Mouse (Mus musculus): Measurements from ENCODE around the gene Mto1. TPM values are rescaled to one million over a fixed set of nuclear protein-coding genes. Genes with fewer than 3 reads are reported as not detected.

The Mto1 gene
- 23.8 and 25.0 TPM in 2 replicates for polyA plus RNA-seq (2012; rRNA removed)

- TF ChIP-seq CTCF (IDR thresholded peaks at IDR 0.05; ENCODE audit: borderline replicate concordance, extremely low read depth, insufficient read depth, insufficient read length) (no peak), POLR2A (IDR thresholded peaks at IDR 0.05; ENCODE audit: borderline replicate concordance, extremely low read depth, insufficient read depth, insufficient read length, poor library complexity, severe bottlenecking) (peak; percentile 69; the same call in 1 of the 2 replicates)
- peak; percentile 97 for DNase-seq (ENCODE audit: low read depth)
These were observed at the start of gene Mto1, which contains the start of gene Gm17324 for GRCm38 (mm10) chr9:78447973-78448873. Mto1 (plus strand) TSS chr9:78448208. Gm17324 (minus strand) TSS chr9:78448786.

- no peak for DNase-seq (ENCODE audit: low read depth)
- no peak for TF ChIP-seq POLR2A (IDR thresholded peaks at IDR 0.05; ENCODE audit: borderline replicate concordance, extremely low read depth, insufficient read depth, insufficient read length, poor library complexity, severe bottlenecking)
- TF ChIP-seq CTCF (IDR thresholded peaks at IDR 0.05; ENCODE audit: borderline replicate concordance, extremely low read depth, insufficient read depth, insufficient read length) = no peak
These were observed 47.4 kb upstream of the Mto1 start for GRCm38 (mm10) chr9:78400570-78400969.

- DNase-seq (ENCODE audit: low read depth) = no peak
- TF ChIP-seq POLR2A (IDR thresholded peaks at IDR 0.05; ENCODE audit: borderline replicate concordance, extremely low read depth, insufficient read depth, insufficient read length, poor library complexity, severe bottlenecking) (no peak), CTCF (IDR thresholded peaks at IDR 0.05; ENCODE audit: borderline replicate concordance, extremely low read depth, insufficient read depth, insufficient read length) (no peak)
These were observed 46.4 kb upstream of the Mto1 start for GRCm38 (mm10) chr9:78401596-78401995.

GRCm38 (mm10) chr9:78427362-78427781, 20.6 kb upstream of the Mto1 start:
- TF ChIP-seq CTCF (IDR thresholded peaks at IDR 0.05; ENCODE audit: borderline replicate concordance, extremely low read depth, insufficient read depth, insufficient read length) (no peak), POLR2A (IDR thresholded peaks at IDR 0.05; ENCODE audit: borderline replicate concordance, extremely low read depth, insufficient read depth, insufficient read length, poor library complexity, severe bottlenecking) (no peak)
- DNase-seq (ENCODE audit: low read depth) = peak; percentile 7

GRCm38 (mm10) chr9:78428185-78428584, 19.8 kb upstream of the Mto1 start:
- no peak for DNase-seq (ENCODE audit: low read depth)
- TF ChIP-seq POLR2A (IDR thresholded peaks at IDR 0.05; ENCODE audit: borderline replicate concordance, extremely low read depth, insufficient read depth, insufficient read length, poor library complexity, severe bottlenecking) (no peak), CTCF (IDR thresholded peaks at IDR 0.05; ENCODE audit: borderline replicate concordance, extremely low read depth, insufficient read depth, insufficient read length) (no peak)

GRCm38 (mm10) chr9:78428870-78429432, 19.1 kb upstream of the Mto1 start:
- DNase-seq (ENCODE audit: low read depth) = no peak
- TF ChIP-seq CTCF (IDR thresholded peaks at IDR 0.05; ENCODE audit: borderline replicate concordance, extremely low read depth, insufficient read depth, insufficient read length) (no peak), POLR2A (IDR thresholded peaks at IDR 0.05; ENCODE audit: borderline replicate concordance, extremely low read depth, insufficient read depth, insufficient read length, poor library complexity, severe bottlenecking) (no peak)

GRCm38 (mm10) chr9:78429551-78429950, 18.5 kb upstream of the Mto1 start:
- TF ChIP-seq POLR2A (IDR thresholded peaks at IDR 0.05; ENCODE audit: borderline replicate concordance, extremely low read depth, insufficient read depth, insufficient read length, poor library complexity, severe bottlenecking) (no peak), CTCF (IDR thresholded peaks at IDR 0.05; ENCODE audit: borderline replicate concordance, extremely low read depth, insufficient read depth, insufficient read length) (no peak)
- DNase-seq (ENCODE audit: low read depth) = no peak

GRCm38 (mm10) chr9:78430486-78430885, 17.5 kb upstream of the Mto1 start:
- TF ChIP-seq CTCF (IDR thresholded peaks at IDR 0.05; ENCODE audit: borderline replicate concordance, extremely low read depth, insufficient read depth, insufficient read length) (no peak), POLR2A (IDR thresholded peaks at IDR 0.05; ENCODE audit: borderline replicate concordance, extremely low read depth, insufficient read depth, insufficient read length, poor library complexity, severe bottlenecking) (no peak)
- no peak for DNase-seq (ENCODE audit: low read depth)

GRCm38 (mm10) chr9:78432471-78432870, 15.5 kb upstream of the Mto1 start:
- TF ChIP-seq CTCF (IDR thresholded peaks at IDR 0.05; ENCODE audit: borderline replicate concordance, extremely low read depth, insufficient read depth, insufficient read length) (no peak), POLR2A (IDR thresholded peaks at IDR 0.05; ENCODE audit: borderline replicate concordance, extremely low read depth, insufficient read depth, insufficient read length, poor library complexity, severe bottlenecking) (no peak)
- DNase-seq (ENCODE audit: low read depth) = no peak

GRCm38 (mm10) chr9:78439426-78439825, 8.6 kb upstream of the Mto1 start:
- DNase-seq (ENCODE audit: low read depth) = no peak
- no peak for TF ChIP-seq POLR2A (IDR thresholded peaks at IDR 0.05; ENCODE audit: borderline replicate concordance, extremely low read depth, insufficient read depth, insufficient read length, poor library complexity, severe bottlenecking)
- TF ChIP-seq CTCF (IDR thresholded peaks at IDR 0.05; ENCODE audit: borderline replicate concordance, extremely low read depth, insufficient read depth, insufficient read length) = no peak

- TF ChIP-seq POLR2A (IDR thresholded peaks at IDR 0.05; ENCODE audit: borderline replicate concordance, extremely low read depth, insufficient read depth, insufficient read length, poor library complexity, severe bottlenecking) (no peak), CTCF (IDR thresholded peaks at IDR 0.05; ENCODE audit: borderline replicate concordance, extremely low read depth, insufficient read depth, insufficient read length) (no peak)
These were observed 5.8 kb upstream of the Mto1 start for GRCm38 (mm10) chr9:78442237-78442578.

More at GRCm38 (mm10) chr9:78442237-78442578, 5.8 kb upstream of the Mto1 start:
- no peak for DNase-seq (ENCODE audit: low read depth)
